Mouse (Mus musculus): ENCODE measurements around the gene Dnmbp. TPM values are rescaled to one million over a fixed set of nuclear protein-coding genes. Genes with fewer than 3 reads are reported as not detected.
A peak's percentile ranks its signal among the peaks of the same experiment; 100 is the strongest.

The Dnmbp gene
- polyA plus RNA-seq (2015; fragmentation: Nextera tagmentation; extraction: Ambion mirVana): 4.0 and 4.8 TPM in 2 replicates

DNA sequence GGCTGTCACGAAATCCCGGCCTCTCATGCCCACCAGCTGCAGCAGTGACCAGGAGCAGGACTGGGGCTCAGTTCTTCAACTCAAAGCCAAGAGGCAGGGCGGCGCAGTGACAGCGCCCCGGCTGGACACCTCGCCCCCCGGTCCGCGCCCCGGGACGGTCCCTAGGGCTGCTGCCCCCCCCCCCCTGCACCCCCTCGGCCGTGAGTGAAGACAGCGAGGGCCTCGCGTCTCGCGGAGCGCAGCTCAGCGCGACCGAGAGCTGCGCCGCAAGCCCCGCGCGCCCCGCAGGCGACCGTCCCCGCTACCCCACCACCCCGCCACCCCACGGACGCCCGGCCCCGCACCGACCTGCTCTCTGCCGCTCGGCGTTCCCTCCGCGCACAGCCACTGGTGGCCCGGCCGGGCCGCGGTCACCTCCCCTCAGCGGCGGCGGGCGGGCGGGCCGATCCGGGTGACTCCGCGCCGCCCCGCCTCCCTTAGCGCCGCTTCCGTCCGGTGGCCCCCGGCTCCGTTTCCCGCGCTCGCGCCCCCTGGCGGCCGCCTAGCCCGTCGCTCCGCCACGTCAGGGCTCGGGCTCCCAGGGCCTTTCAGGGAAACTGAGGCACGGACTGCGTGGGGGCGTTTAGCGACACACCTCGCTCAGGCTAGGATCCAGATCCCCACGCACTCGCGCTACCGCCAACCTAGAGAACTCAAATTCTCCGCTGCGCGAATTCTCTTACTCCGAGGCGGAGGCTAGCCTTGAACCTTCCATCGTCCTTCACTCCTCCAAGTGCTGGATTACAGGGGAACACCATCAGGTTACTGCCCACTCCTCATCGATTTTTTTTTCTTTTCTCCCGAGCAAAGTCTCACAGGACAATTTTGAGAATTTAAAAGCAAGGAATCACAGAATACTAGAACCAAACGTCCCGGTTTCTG, at the start of gene Dnmbp:
TSS of gene Dnmbp (minus strand) at position 423 of the 921 bp plus-strand sequence.
- TF ChIP-seq EP300 (IDR thresholded peaks at IDR 0.05; ENCODE audit: low read depth) (no peak), CTCF (IDR thresholded peaks at IDR 0.05; ENCODE audit: low read depth) (peak; percentile 81)
- Histone ChIP-seq H3K9ac (replicated peaks) (peak within 1 kb of the TSS; percentile 83), H3K27me3 (ENCODE audit: insufficient read depth, low read length) (no peaks in the 10 kb centered on the region), H3K9me3 (ENCODE audit: low read length) (no peaks in the 10 kb centered on the region), H3K4me2 (ENCODE audit: low read depth, low read length) (peak within 1 kb of the TSS; percentile 80), H3K36me3 (replicated peaks; ENCODE audit: insufficient read depth, low read length) (no peaks in the 10 kb centered on the region), H3K27ac (ENCODE audit: low read depth) (peak within 1 kb of the TSS; percentile 87), H3K4me1 (ENCODE audit: insufficient read depth) (peaks cover 19% of the 10 kb centered on the region), H3K4me3 (ENCODE audit: low read depth, low read length) (peak within 1 kb of the TSS; percentile 71)
- DNase-seq (peak; percentile 87), ATAC-seq (peak; percentile 95)
- 4% methylated on average over 49 of the region's 94 CpGs for WGBS (ENCODE audit: insufficient replicate concordance)

DNA sequence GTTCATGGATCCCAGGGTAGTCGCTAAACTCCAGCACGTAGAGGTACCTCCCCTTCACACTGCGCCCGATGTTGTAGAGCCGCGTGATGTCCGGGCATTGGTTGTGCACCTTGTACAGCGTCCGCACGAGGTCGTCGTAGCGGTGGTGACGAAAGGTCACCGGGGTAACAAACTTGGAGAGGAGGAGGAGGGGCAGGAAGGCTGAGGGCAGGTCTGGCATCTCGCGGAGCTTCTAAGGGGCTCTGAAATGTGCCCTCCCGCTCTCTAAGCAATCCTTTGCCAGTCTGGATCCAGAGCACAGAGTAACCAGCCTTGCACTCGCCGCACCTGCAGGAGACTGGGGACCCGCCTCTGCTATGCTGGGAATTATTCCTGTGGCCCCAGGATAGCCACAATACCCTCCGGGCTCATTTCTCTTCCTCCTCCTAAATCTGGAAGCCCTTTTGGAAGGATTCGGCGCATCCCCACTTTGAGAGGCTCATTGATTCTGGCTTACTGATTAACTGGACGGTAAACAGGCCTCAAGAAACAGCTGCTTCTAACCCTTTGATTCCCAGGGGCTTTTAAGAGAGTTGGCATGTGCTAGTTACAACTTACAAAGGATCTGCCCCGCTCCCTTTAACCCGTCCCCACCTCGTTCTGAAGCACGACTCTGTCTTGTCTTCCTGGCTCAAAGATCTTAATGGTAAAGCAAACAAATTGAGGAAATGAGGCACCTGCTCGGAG, 46.2 kb upstream of the Dnmbp start, which contains the start of gene Cpn1:
TSS of gene Cpn1 (minus strand) at position 488 of the 726 bp plus-strand sequence.
- WGBS (ENCODE audit: insufficient replicate concordance): 22% methylated on average over 30 of the region's 30 CpGs
- Histone ChIP-seq H3K27ac (ENCODE audit: low read depth) (peak within 1 kb of the TSS; percentile 93), H3K36me3 (replicated peaks; ENCODE audit: insufficient read depth, low read length) (no peaks in the 10 kb centered on the region), H3K4me2 (ENCODE audit: low read depth, low read length) (peak within 1 kb of the TSS; percentile 64), H3K4me3 (ENCODE audit: low read depth, low read length) (peak within 1 kb of the TSS; percentile 43), H3K9ac (replicated peaks) (peak within 1 kb of the TSS; percentile 56), H3K4me1 (ENCODE audit: insufficient read depth) (no peaks in the 10 kb centered on the region), H3K9me3 (ENCODE audit: low read length) (no peaks in the 10 kb centered on the region), H3K27me3 (ENCODE audit: insufficient read depth, low read length) (no peaks in the 10 kb centered on the region)
- ATAC-seq (peak; percentile 90), DNase-seq (peak; percentile 69)
- TF ChIP-seq CTCF (IDR thresholded peaks at IDR 0.05; ENCODE audit: low read depth) (peak; percentile 24; the same call in 1 of the 2 replicates), EP300 (IDR thresholded peaks at IDR 0.05; ENCODE audit: low read depth) (peak; percentile 45; the same call in 1 of the 2 replicates)

DNA sequence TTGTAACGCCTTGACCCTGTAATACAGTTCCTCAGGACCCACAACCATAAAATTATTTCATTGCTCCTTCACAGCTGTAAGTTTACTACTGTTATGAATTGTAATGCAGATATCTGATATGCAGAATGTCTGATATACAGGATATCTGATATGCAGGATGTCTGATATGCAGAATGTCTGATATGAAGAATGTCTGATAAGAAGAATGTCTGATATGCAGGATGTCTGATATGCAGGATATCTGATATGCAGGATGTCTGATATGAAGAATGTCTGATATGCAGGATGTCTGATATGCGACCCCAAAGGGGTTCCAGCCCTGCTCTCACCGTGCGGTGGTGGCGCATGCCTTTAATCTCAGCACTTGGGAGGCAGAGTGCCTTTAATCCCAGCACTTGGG, 42.0 kb upstream of the Dnmbp start:
- Histone ChIP-seq H3K4me2 (ENCODE audit: low read depth, low read length) (no peak overlapping the region), H3K9me3 (ENCODE audit: low read length) (no peaks in the 10 kb centered on the region), H3K4me1 (ENCODE audit: insufficient read depth) (no peaks in the 10 kb centered on the region), H3K27me3 (ENCODE audit: insufficient read depth, low read length) (no peaks in the 10 kb centered on the region), H3K36me3 (replicated peaks; ENCODE audit: insufficient read depth, low read length) (no peaks in the 10 kb centered on the region; the same call in 1 of the 2 replicates), H3K9ac (replicated peaks) (no peak overlapping the region), H3K27ac (ENCODE audit: low read depth) (no peak overlapping the region), H3K4me3 (ENCODE audit: low read depth, low read length) (no peak overlapping the region)
- TF ChIP-seq CTCF (IDR thresholded peaks at IDR 0.05; ENCODE audit: low read depth) (no peak), EP300 (IDR thresholded peaks at IDR 0.05; ENCODE audit: low read depth) (no peak)
- WGBS (ENCODE audit: insufficient replicate concordance): 72% methylated on average over 5 of the region's 5 CpGs
- ATAC-seq: no peak
- no peak for DNase-seq

DNA sequence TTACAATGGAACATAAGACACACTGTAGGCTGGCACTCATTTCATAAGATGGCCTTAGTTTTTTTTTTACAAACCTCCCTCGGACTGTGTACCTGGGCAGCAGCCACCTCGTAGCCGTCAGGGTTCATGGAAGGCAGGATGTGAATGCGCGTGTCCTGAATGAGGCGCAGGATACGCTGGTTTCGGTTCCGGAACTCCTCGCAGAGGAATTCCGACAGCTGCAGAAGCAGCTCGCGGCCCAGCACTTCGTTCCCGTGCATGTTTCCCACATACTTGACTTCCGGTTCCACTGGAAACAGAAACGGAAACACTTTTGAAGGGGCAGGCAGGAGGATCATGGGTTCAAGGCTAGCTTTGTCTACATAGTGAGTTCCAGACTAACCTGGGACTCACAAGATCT, 40.7 kb upstream of the Dnmbp start:
- no peak for TF ChIP-seq CTCF (IDR thresholded peaks at IDR 0.05; ENCODE audit: low read depth)
- no peak for TF ChIP-seq EP300 (IDR thresholded peaks at IDR 0.05; ENCODE audit: low read depth)
- 89% methylated on average over 17 of the region's 17 CpGs for WGBS (ENCODE audit: insufficient replicate concordance)
- peaks cover 3% of the 10 kb centered on the region; the same call in 1 of the 2 replicates for H3K36me3 ChIP-seq (replicated peaks; ENCODE audit: insufficient read depth, low read length)
- no peaks in the 10 kb centered on the region for H3K4me1 ChIP-seq (ENCODE audit: insufficient read depth)
- H3K4me3 ChIP-seq (ENCODE audit: low read depth, low read length): no peak overlapping the region
- H3K4me2 ChIP-seq (ENCODE audit: low read depth, low read length): no peak overlapping the region
- no peak overlapping the region for H3K27ac ChIP-seq (ENCODE audit: low read depth)
- DNase-seq: no peak
- H3K9ac ChIP-seq (replicated peaks): no peak overlapping the region
- no peaks in the 10 kb centered on the region for H3K27me3 ChIP-seq (ENCODE audit: insufficient read depth, low read length)
- H3K9me3 ChIP-seq (ENCODE audit: low read length): no peaks in the 10 kb centered on the region
- no peak for ATAC-seq

DNA sequence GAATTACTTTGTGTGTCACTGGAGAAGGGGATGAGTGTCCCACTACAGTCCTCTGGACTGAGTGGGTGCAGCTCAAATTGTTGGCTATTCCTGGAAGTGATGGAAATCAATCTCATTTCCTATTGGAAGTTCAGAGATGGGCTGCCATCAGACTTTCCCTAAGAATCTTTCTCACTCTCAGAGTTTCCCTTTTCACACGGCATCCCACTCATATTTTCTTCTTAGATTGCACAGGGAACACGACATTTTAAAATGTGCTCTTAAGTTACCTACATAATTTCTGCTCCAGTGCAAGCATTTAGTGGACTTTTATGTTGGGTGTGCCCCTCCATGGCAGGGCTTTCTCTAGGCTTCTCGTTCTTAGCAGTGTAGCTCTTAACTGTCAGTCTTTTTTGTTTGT, 37.8 kb upstream of the Dnmbp start:
- Histone ChIP-seq H3K9me3 (ENCODE audit: low read length) (no peaks in the 10 kb centered on the region), H3K4me2 (ENCODE audit: low read depth, low read length) (no peak overlapping the region), H3K27ac (ENCODE audit: low read depth) (no peak overlapping the region), H3K9ac (replicated peaks) (no peak overlapping the region), H3K4me3 (ENCODE audit: low read depth, low read length) (no peak overlapping the region), H3K36me3 (replicated peaks; ENCODE audit: insufficient read depth, low read length) (peaks cover 3% of the 10 kb centered on the region; the same call in 1 of the 2 replicates), H3K4me1 (ENCODE audit: insufficient read depth) (no peaks in the 10 kb centered on the region), H3K27me3 (ENCODE audit: insufficient read depth, low read length) (no peaks in the 10 kb centered on the region)
- no peak for DNase-seq
- no peak for ATAC-seq
- 66% methylated on average over 3 of the region's 3 CpGs for whole genome bisulfite sequencing (ENCODE audit: insufficient replicate concordance)
- no peak for TF ChIP-seq CTCF (IDR thresholded peaks at IDR 0.05; ENCODE audit: low read depth)
- TF ChIP-seq EP300 (IDR thresholded peaks at IDR 0.05; ENCODE audit: low read depth): no peak

DNA sequence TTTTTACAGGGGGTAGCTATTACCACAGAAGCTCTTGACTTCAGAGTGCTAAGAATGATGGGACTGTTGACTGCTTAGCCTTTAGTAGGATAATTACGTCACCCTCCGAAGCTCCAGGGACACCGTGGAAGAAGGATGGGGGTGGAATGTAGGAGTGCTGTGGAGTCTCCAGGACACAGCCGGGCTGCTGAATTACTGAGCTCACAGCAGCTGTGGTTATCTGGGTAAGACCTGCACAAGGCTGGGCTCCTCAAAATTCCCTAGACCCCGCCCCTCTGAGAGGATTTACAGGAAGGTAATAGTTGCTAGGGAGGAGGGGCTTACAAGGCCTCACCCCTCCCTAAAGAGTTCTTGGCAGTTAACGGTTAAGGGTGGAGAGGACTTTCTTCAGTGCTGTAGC, 36.7 kb upstream of the Dnmbp start:
- no peaks in the 10 kb centered on the region for H3K9me3 ChIP-seq (ENCODE audit: low read length)
- H3K9ac ChIP-seq (replicated peaks): no peak overlapping the region
- H3K4me1 ChIP-seq (ENCODE audit: insufficient read depth): no peaks in the 10 kb centered on the region
- TF ChIP-seq CTCF (IDR thresholded peaks at IDR 0.05; ENCODE audit: low read depth): no peak
- no peak for TF ChIP-seq EP300 (IDR thresholded peaks at IDR 0.05; ENCODE audit: low read depth)
- no peak overlapping the region for H3K4me2 ChIP-seq (ENCODE audit: low read depth, low read length)
- H3K27me3 ChIP-seq (ENCODE audit: insufficient read depth, low read length): no peaks in the 10 kb centered on the region
- no peak overlapping the region for H3K27ac ChIP-seq (ENCODE audit: low read depth)
- 62% methylated on average over 6 of the region's 6 CpGs for WGBS (ENCODE audit: insufficient replicate concordance)
- H3K4me3 ChIP-seq (ENCODE audit: low read depth, low read length): no peak overlapping the region
- DNase-seq (no peak), ATAC-seq (no peak)
- H3K36me3 ChIP-seq (replicated peaks; ENCODE audit: insufficient read depth, low read length): peaks cover 3% of the 10 kb centered on the region; the same call in 1 of the 2 replicates

All from liver, postnatal 0 days (tissue).